Comparison of ENCODE assay signal across 26 mouse cellular contexts in the genomic region with DNA sequence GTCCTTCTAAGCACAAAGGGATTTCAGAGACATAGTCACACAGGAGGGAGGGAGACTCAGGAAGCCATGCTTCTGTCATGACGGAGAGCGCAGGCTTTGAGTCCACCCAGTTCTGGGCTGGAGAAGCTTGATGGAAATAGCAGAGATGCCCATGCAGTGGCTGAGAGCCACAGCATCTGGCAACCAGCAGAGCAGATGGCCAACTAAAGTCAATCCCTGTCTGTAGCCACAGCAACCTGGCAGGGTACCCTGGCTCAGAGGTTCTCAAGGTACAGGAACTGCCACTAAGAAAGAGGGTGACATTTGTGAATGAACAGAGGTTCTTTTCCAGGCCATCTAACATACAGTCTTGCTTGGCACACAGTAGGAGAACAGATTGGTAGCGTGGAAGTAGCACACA.
DNase-seq lines count a peak whose midpoint lies in the region; ATAC-seq and TF ChIP-seq lines count a peak whose summit lies in the region.
"Had no signal": no experiment of that assay in that cellular context is flagged by ENCODE, and none has a peak within 500 bp of the region (broad histone marks: within the 10 kb centered on the region; RNA-seq: fewer than 3 reads in every experiment).

No protein-coding gene starts in this region.

- ATAC-seq in hindbrain, postnatal 0 days, result peak; percentile 59
- no peak for ATAC-seq in hindbrain, embryonic 12.5 days (ENCODE audit: low FRiP score)
- 0 out of 2 replicates have a peak, but pooled peaks have one; percentile 16 for ATAC-seq in neural tube, embryonic 15.5 days (ENCODE audit: low FRiP score)
- ATAC-seq: activated CD4-positive, CD25-positive, alpha-beta regulatory T cell, adult 4 months; forebrain, embryonic 13.5 days; forebrain, embryonic 16.5 days; intestine, postnatal 0 days had no signal

- no peak overlapping the region for H3K27ac ChIP-seq in hindbrain, postnatal 0 days
- H3K27ac ChIP-seq in hindbrain, embryonic 12.5 days, result no peak overlapping the region
- H3K27ac ChIP-seq in neural tube, embryonic 15.5 days (replicated peaks), result no peak overlapping the region
- H3K27ac ChIP-seq: embryonic facial prominence, embryonic 10.5 days; embryonic facial prominence, embryonic 13.5 days; forebrain, embryonic 13.5 days; heart, embryonic 15.5 days; hindbrain, embryonic 10.5 days; hindbrain, embryonic 14.5 days had no signal

- DNase-seq in cerebellum, postnatal 10 days, result peak; percentile 81 to 87
- DNase-seq in cerebellum, adult 8-10 months, result no peak
- DNase-seq in hindbrain, postnatal 0 days (ENCODE audit: low spot score), result peak; percentile 70
- no peak for DNase-seq in neural tube, embryonic 10.5 days (ENCODE audit: extremely low spot score, low spot score)
- DNase-seq: adrenal gland, adult 8-10 months; adrenal gland, postnatal 25 days; cerebellum, adult 11-12 months; cerebellum, adult 9-10 months; embryo, embryonic 11 days; gastrocnemius, postnatal 25 days; heart, adult 18-20 months; heart, postnatal 10 days; heart, postnatal 36 days had no signal

- H3K4me3 ChIP-seq in hindbrain, postnatal 0 days (ENCODE audit: low read length), result no peak overlapping the region
- H3K4me3 ChIP-seq in hindbrain, embryonic 12.5 days, result no peak overlapping the region
- H3K4me3 ChIP-seq in neural tube, embryonic 15.5 days (replicated peaks), result no peak overlapping the region
- H3K4me3 ChIP-seq: embryonic facial prominence, embryonic 10.5 days; embryonic facial prominence, embryonic 13.5 days; erythroblast, embryonic 14.5 days; forebrain, embryonic 13.5 days; heart, embryonic 12.5 days; heart, embryonic 15.5 days; hindbrain, embryonic 10.5 days had no signal

- no peak for TF ChIP-seq CTCF in hindbrain, postnatal 0 days (IDR thresholded peaks at IDR 0.05; ENCODE audit: low read depth)

- H3K27me3 ChIP-seq in hindbrain, postnatal 0 days (ENCODE audit: insufficient read depth, low read length), result no peaks in the 10 kb centered on the region
- H3K27me3 ChIP-seq in hindbrain, embryonic 12.5 days, result no peaks in the 10 kb centered on the region; the same call in 1 of the 2 replicates
- no peaks in the 10 kb centered on the region for H3K27me3 ChIP-seq in neural tube, embryonic 15.5 days (replicated peaks)
- H3K27me3 ChIP-seq: embryonic facial prominence, embryonic 13.5 days; forebrain, embryonic 13.5 days; heart, embryonic 12.5 days had no signal

- no peaks in the 10 kb centered on the region; the same call in 1 of the 2 replicates for H3K4me1 ChIP-seq in hindbrain, postnatal 0 days (ENCODE audit: insufficient read depth, low read length)
- peaks cover 6% of the 10 kb centered on the region; the same call in 1 of the 2 replicates for H3K4me1 ChIP-seq in hindbrain, embryonic 12.5 days
- H3K4me1 ChIP-seq in neural tube, embryonic 15.5 days, result peaks cover 34% of the 10 kb centered on the region; the same call in 1 of the 2 replicates
- H3K4me1 ChIP-seq: heart, embryonic 12.5 days; heart, embryonic 15.5 days had no signal

- H3K9ac ChIP-seq in hindbrain, postnatal 0 days (replicated peaks; ENCODE audit: low read length), result no peak overlapping the region
- no peak overlapping the region for H3K9ac ChIP-seq in hindbrain, embryonic 12.5 days
- H3K9ac ChIP-seq in neural tube, embryonic 15.5 days (replicated peaks), result no peak overlapping the region
- H3K9ac ChIP-seq: embryonic facial prominence, embryonic 13.5 days; forebrain, embryonic 13.5 days; heart, embryonic 12.5 days; heart, embryonic 15.5 days; hindbrain, embryonic 14.5 days had no signal

- H3K36me3 ChIP-seq in hindbrain, postnatal 0 days (ENCODE audit: insufficient read depth, low read length), result no peaks in the 10 kb centered on the region
- H3K36me3 ChIP-seq in hindbrain, embryonic 12.5 days, result no peaks in the 10 kb centered on the region
- H3K36me3 ChIP-seq in neural tube, embryonic 15.5 days, result no peaks in the 10 kb centered on the region
- H3K36me3 ChIP-seq: embryonic facial prominence, embryonic 10.5 days; embryonic facial prominence, embryonic 13.5 days; heart, embryonic 12.5 days; heart, embryonic 15.5 days; hindbrain, embryonic 10.5 days had no signal

- H3K9me3 ChIP-seq in hindbrain, postnatal 0 days (ENCODE audit: low read length), result no peaks in the 10 kb centered on the region
- no peaks in the 10 kb centered on the region for H3K9me3 ChIP-seq in hindbrain, embryonic 12.5 days (replicated peaks)
- no peaks in the 10 kb centered on the region for H3K9me3 ChIP-seq in neural tube, embryonic 15.5 days (replicated peaks)
- H3K9me3 ChIP-seq: embryonic facial prominence, embryonic 10.5 days; embryonic facial prominence, embryonic 13.5 days; forebrain, embryonic 13.5 days; heart, embryonic 12.5 days; heart, embryonic 15.5 days; hindbrain, embryonic 10.5 days had no signal

- 49% methylated on average over 3 of the region's 3 CpGs for WGBS in hindbrain, postnatal 0 days
- 87% methylated on average over 3 of the region's 3 CpGs for WGBS in hindbrain, embryonic 12.5 days
- 81% methylated on average over 3 of the region's 3 CpGs for WGBS in neural tube, embryonic 15.5 days

- H3K4me2 ChIP-seq in hindbrain, postnatal 0 days (ENCODE audit: low read depth, low read length), result no peak overlapping the region
- no peak overlapping the region for H3K4me2 ChIP-seq in hindbrain, embryonic 12.5 days (replicated peaks)
- H3K4me2 ChIP-seq in neural tube, embryonic 15.5 days, result no peak overlapping the region
- H3K4me2 ChIP-seq: embryonic facial prominence, embryonic 13.5 days; forebrain, embryonic 13.5 days; heart, embryonic 12.5 days; heart, embryonic 15.5 days; hindbrain, embryonic 14.5 days had no signal

Comparison
In these comparisons a context has a peak if more than half of its experiments do, and no peak if none do; other contexts are left out.
1. DNase-seq: peak in cerebellum, postnatal 10 days (2 of 2) and hindbrain, postnatal 0 days (single experiment); none in cerebellum, adult 8-10 months (single experiment) and neural tube, embryonic 10.5 days (single experiment).